8 mouse cellular contexts compared by ENCODE assay signal in genomic region chr14:78482385-78483231, GRCm38 (mm10). TPM values are rescaled to one million over a fixed set of nuclear protein-coding genes. Genes with fewer than 3 reads are reported as not detected.
DNase-seq lines count a peak whose midpoint lies in the region; ATAC-seq and TF ChIP-seq lines count a peak whose summit lies in the region.

No protein-coding gene starts in this region.

- no peak for TF ChIP-seq EP300 in liver, postnatal 0 days (IDR thresholded peaks at IDR 0.05; ENCODE audit: low read depth)

- H3K9ac ChIP-seq in embryonic facial prominence, embryonic 14.5 days (ENCODE audit: low read depth, low read length), result no peak overlapping the region
- no peak overlapping the region for H3K9ac ChIP-seq in liver, postnatal 0 days (replicated peaks)
- H3K9ac ChIP-seq in neural tube, embryonic 14.5 days (replicated peaks; ENCODE audit: low read depth, low read length), result no peak overlapping the region

- no peaks in the 10 kb centered on the region for H3K9me3 ChIP-seq in embryonic facial prominence, embryonic 14.5 days (ENCODE audit: control insufficient read depth, low read length)
- no peaks in the 10 kb centered on the region for H3K9me3 ChIP-seq in liver, postnatal 0 days (ENCODE audit: low read length)
- H3K9me3 ChIP-seq in neural tube, embryonic 14.5 days (ENCODE audit: control insufficient read depth, low read length), result no peaks in the 10 kb centered on the region

- 17% methylated on average over 14 of the region's 14 CpGs for WGBS in embryonic facial prominence, embryonic 14.5 days
- WGBS in liver, postnatal 0 days (ENCODE audit: insufficient replicate concordance), result 23% methylated on average over 14 of the region's 14 CpGs
- 29% methylated on average over 14 of the region's 14 CpGs for WGBS in neural tube, embryonic 14.5 days

- H3K27me3 ChIP-seq in embryonic facial prominence, embryonic 14.5 days (replicated peaks; ENCODE audit: control insufficient read depth, insufficient read depth, low read length), result no peaks in the 10 kb centered on the region
- H3K27me3 ChIP-seq in liver, postnatal 0 days (ENCODE audit: insufficient read depth, low read length), result no peaks in the 10 kb centered on the region
- H3K27me3 ChIP-seq in neural tube, embryonic 14.5 days (ENCODE audit: control insufficient read depth, insufficient read depth, low read length), result no peaks in the 10 kb centered on the region

- ATAC-seq in CD4-positive, CD25-positive, alpha-beta regulatory T cell, adult 4 months, result peak; percentile 98
- peak; percentile 95 for ATAC-seq in embryonic facial prominence, embryonic 14.5 days (ENCODE audit: low read depth)
- peak; percentile 81 for ATAC-seq in liver, postnatal 0 days
- ATAC-seq in neural tube, embryonic 14.5 days (ENCODE audit: low read depth), result peak; percentile 96

- DNase-seq in adrenal gland, postnatal 14 days, result peak; percentile 71
- peak; percentile 85 for DNase-seq in embryonic facial prominence, embryonic 14.5 days (ENCODE audit: low spot score)
- DNase-seq in heart, postnatal 10 days, result peak; percentile 50 to 56
- DNase-seq in layer of hippocampus, adult 18-20 months (ENCODE audit: low spot score in 2 of 2), result peak; percentile 39 to 79
- DNase-seq in liver, postnatal 0 days, result peak; percentile 36
- DNase-seq in thymus, postnatal 14 days, result peak; percentile 71

- TF ChIP-seq CTCF in liver, postnatal 0 days (IDR thresholded peaks at IDR 0.05; ENCODE audit: low read depth), result peak; percentile 81

- H3K27ac ChIP-seq in embryonic facial prominence, embryonic 14.5 days (replicated peaks; ENCODE audit: low read depth, low read length), result no peak overlapping the region
- no peak overlapping the region for H3K27ac ChIP-seq in liver, postnatal 0 days (ENCODE audit: low read depth)
- no peak overlapping the region for H3K27ac ChIP-seq in neural tube, embryonic 14.5 days (ENCODE audit: low read depth, low read length)

- H3K4me3 ChIP-seq in embryonic facial prominence, embryonic 14.5 days (ENCODE audit: low read depth, low read length), result no peak overlapping the region
- no peak overlapping the region for H3K4me3 ChIP-seq in liver, postnatal 0 days (ENCODE audit: low read depth, low read length)
- no peak overlapping the region for H3K4me3 ChIP-seq in neural tube, embryonic 14.5 days (ENCODE audit: low read depth, low read length)

- intact Hi-C loops in heart, postnatal 10 days (cut with DNase I), result loop anchor here (5.0 kb wide), 3 partner anchors 100 to 280 kb away; no protein-coding TSS in a partner anchor

- H3K36me3 ChIP-seq in embryonic facial prominence, embryonic 14.5 days (ENCODE audit: control insufficient read depth, insufficient read depth, low read length), result no peaks in the 10 kb centered on the region
- no peaks in the 10 kb centered on the region for H3K36me3 ChIP-seq in liver, postnatal 0 days (replicated peaks; ENCODE audit: insufficient read depth, low read length)
- H3K36me3 ChIP-seq in neural tube, embryonic 14.5 days (ENCODE audit: control insufficient read depth, insufficient read depth, low read length), result no peaks in the 10 kb centered on the region

- no peaks in the 10 kb centered on the region for H3K4me1 ChIP-seq in embryonic facial prominence, embryonic 14.5 days (ENCODE audit: control insufficient read depth, insufficient read depth, low read length)
- H3K4me1 ChIP-seq in liver, postnatal 0 days (ENCODE audit: insufficient read depth), result no peaks in the 10 kb centered on the region
- no peaks in the 10 kb centered on the region for H3K4me1 ChIP-seq in neural tube, embryonic 14.5 days (ENCODE audit: control insufficient read depth, insufficient read depth, low read length)

- H3K4me2 ChIP-seq in embryonic facial prominence, embryonic 14.5 days (ENCODE audit: low read depth, low read length), result peak overlapping the region; percentile 37
- H3K4me2 ChIP-seq in liver, postnatal 0 days (ENCODE audit: low read depth, low read length), result peak overlapping the region; percentile 24; the same call in 1 of the 2 replicates
- H3K4me2 ChIP-seq in neural tube, embryonic 14.5 days (ENCODE audit: low read depth, low read length), result no peak overlapping the region

RNA-seq across cellular contexts. Expression of gene Akap11, which starts 54.0 kb away (rescaled TPM):
- 10 to 100 TPM in 1 of 2 experiments, 1 to 10 TPM in 1; 9.8 to 14.7 TPM for polyA plus RNA-seq in CD4-positive, CD25-positive, alpha-beta regulatory T cell, adult 4 months (2017; shearing (Covaris generic))
- total RNA-seq in adrenal gland, postnatal 14 days (2021), result 44.7 and 45.3 TPM in 2 replicates
- 18.6 and 19.3 TPM in 2 replicates for polyA plus RNA-seq in embryonic facial prominence, embryonic 14.5 days (2014; fragmentation: Nextera tagmentation; extraction: Ambion mirVana)
- 10 to 100 TPM; 33.9 to 39.3 TPM for total RNA-seq in heart, postnatal 10 days (2021)
- 100 to 1,000 TPM; 183 to 188 TPM for total RNA-seq in layer of hippocampus, adult 18-20 months (2021)
- polyA plus RNA-seq in liver, postnatal 0 days (2015; fragmentation: Nextera tagmentation; extraction: Ambion mirVana), result 3.6 and 4.1 TPM in 2 replicates
- polyA plus RNA-seq in neural tube, embryonic 14.5 days (2014; fragmentation: Nextera tagmentation; extraction: Ambion mirVana), result 37.5 and 40.3 TPM in 2 replicates
